Mouse (Mus musculus) cerebellum, postnatal 4 days (tissue): ENCODE results near the gene Spdef.

ENCODE experiments used
- DNase-seq, 2 experiments: peaks; one replicate each; pipeline ENCODE4 v3.0.0; 2022; ENCODE audit warnings: low spot score in 2 of 2, mixed read lengths in 1 of 2

Spdef gene

GRCm38 (mm10) chr17:27728770-27729169 lies at the start of gene Spdef:
Spdef (minus strand) TSS chr17:27728955.
- DNase-seq, result no peak

GRCm38 (mm10) chr17:27777823-27778222 lies 49.1 kb upstream of the Spdef start:
- no peak for DNase-seq

- no peak for DNase-seq
Observed at GRCm38 (mm10) chr17:27774198-27774597, 45.4 kb upstream of the Spdef start.

GRCm38 (mm10) chr17:27771616-27772015 lies 42.9 kb upstream of the Spdef start:
- no peak for DNase-seq

GRCm38 (mm10) chr17:27768817-27769542 lies 40.2 kb upstream of the Spdef start:
- DNase-seq, result peak; percentile 72 to 88

GRCm38 (mm10) chr17:27767543-27767942 lies 38.8 kb upstream of the Spdef start:
- no peak for DNase-seq

- no peak for DNase-seq
Observed at GRCm38 (mm10) chr17:27767120-27767519, 38.4 kb upstream of the Spdef start.

- no peak for DNase-seq
Observed at GRCm38 (mm10) chr17:27765066-27765465, 36.3 kb upstream of the Spdef start.

- no peak for DNase-seq
Observed at GRCm38 (mm10) chr17:27764453-27764852, 35.7 kb upstream of the Spdef start.

- DNase-seq, result no peak
Observed at GRCm38 (mm10) chr17:27762884-27763283, 34.1 kb upstream of the Spdef start.

GRCm38 (mm10) chr17:27761639-27762336 lies 33.0 kb upstream of the Spdef start:
- DNase-seq, result peak; percentile 78 to 90

- no peak for DNase-seq
Observed at GRCm38 (mm10) chr17:27760169-27760568, 31.4 kb upstream of the Spdef start.

GRCm38 (mm10) chr17:27751314-27752202 lies 22.8 kb upstream of the Spdef start:
- no peak for DNase-seq

- no peak for DNase-seq
Observed at GRCm38 (mm10) chr17:27750451-27750942, 21.7 kb upstream of the Spdef start.

- no peak for DNase-seq
Observed at GRCm38 (mm10) chr17:27748123-27748522, 19.4 kb upstream of the Spdef start.

- DNase-seq, result no peak
Observed at GRCm38 (mm10) chr17:27746446-27746845, 17.7 kb upstream of the Spdef start.

GRCm38 (mm10) chr17:27740961-27741360 lies 12.2 kb upstream of the Spdef start:
- no peak for DNase-seq

- DNase-seq, result no peak
Observed at GRCm38 (mm10) chr17:27734344-27735073, 5.8 kb upstream of the Spdef start.

GRCm38 (mm10) chr17:27732694-27733093 lies 3.9 kb upstream of the Spdef start:
- no peak for DNase-seq

- no peak for DNase-seq
Observed at GRCm38 (mm10) chr17:27732152-27732551, 3.4 kb upstream of the Spdef start.

- no peak for DNase-seq
Observed at GRCm38 (mm10) chr17:27726527-27726926, 2.2 kb downstream of the Spdef start.
